Mouse (Mus musculus) forebrain, embryonic 10.5 days (tissue): ENCODE data around the gene Slc38a4. TPM values are rescaled to one million over a fixed set of nuclear protein-coding genes. Genes with fewer than 3 reads are reported as not detected.

Source experiments
- DNase-seq: peaks from one replicate; pipeline ENCODE4 v3.0.0-alpha.2; 2017; ENCODE audit warnings: low spot score; ENCODE audit errors: extremely low spot score
- H3K27ac ChIP-seq: fragments of 300-500 bp; sonication (generic); 2 replicates; pipeline ENCODE4 v1.5.1; 2016; ENCODE audit warnings: mild to moderate bottlenecking
- H3K27me3 ChIP-seq: fragments of 300-500 bp; sonication (generic); 2 replicates; pipeline ENCODE4 v1.6.1; 2016; ENCODE audit warnings: mild to moderate bottlenecking; ENCODE audit not compliant: poor library complexity, severe bottlenecking
- H3K36me3 ChIP-seq: fragments of 300-500 bp; sonication (generic); replicated peaks from 2 replicates; pipeline ENCODE4 v1.6.1; 2016; ENCODE audit warnings: mild to moderate bottlenecking, moderate library complexity
- H3K4me1 ChIP-seq: fragments of 300-500 bp; sonication (generic); 2 replicates; pipeline ENCODE4 v1.6.1; 2016
- H3K4me3 ChIP-seq: fragments of 300-500 bp; sonication (generic); 2 replicates; pipeline ENCODE4 v1.5.1; 2016; ENCODE audit warnings: mild to moderate bottlenecking, moderate library complexity
- H3K9me3 ChIP-seq: fragments of 300-500 bp; sonication (generic); 2 replicates; pipeline ENCODE4 v1.6.1; 2016; ENCODE audit warnings: mild to moderate bottlenecking, moderate library complexity
- WGBS: fragments of 180-500 bp; shearing (Covaris S2); methylation state at CpG from one replicate; pipeline ENCODE4 v1.1.7; 2016; 5-methylcytosine and 5-hydroxymethylcytosine counted together
- polyA plus RNA-seq: library from polyadenylated mRNA; unstranded; fragments of >200 nt; fragmentation: Nextera tagmentation; extraction: Ambion mirVana; gene quantifications from 2 replicates; pipeline ENCODE4 v1.2.1, GENCODE M21; 2016

Gene Slc38a4
- polyA plus RNA-seq, 1 experiment from 2014 or later = 31.2 TPM

- no peaks in the 10 kb centered on the region for H3K36me3 ChIP-seq
- no peak for DNase-seq
- no peak overlapping the region for H3K27ac ChIP-seq
- H3K4me1 ChIP-seq = no peaks in the 10 kb centered on the region; the same call in 1 of the 2 replicates
- no peaks in the 10 kb centered on the region for H3K27me3 ChIP-seq
- WGBS = 80% methylated on average over 8 of the region's 8 CpGs
- H3K9me3 ChIP-seq = no peaks in the 10 kb centered on the region
- H3K4me3 ChIP-seq = no peak overlapping the region
These were observed 11.8 kb upstream of the Slc38a4 start for GRCm38 (mm10) chr15:97067340-97068136.

- Histone ChIP-seq H3K36me3 (no peaks in the 10 kb centered on the region), H3K27me3 (no peaks in the 10 kb centered on the region), H3K4me3 (no peak overlapping the region), H3K27ac (no peak overlapping the region), H3K9me3 (no peaks in the 10 kb centered on the region), H3K4me1 (no peaks in the 10 kb centered on the region)
- no peak for DNase-seq
- 83% methylated on average over 5 of the region's 5 CpGs for WGBS
These were observed 11.2 kb upstream of the Slc38a4 start for GRCm38 (mm10) chr15:97066937-97067336.

DNA sequence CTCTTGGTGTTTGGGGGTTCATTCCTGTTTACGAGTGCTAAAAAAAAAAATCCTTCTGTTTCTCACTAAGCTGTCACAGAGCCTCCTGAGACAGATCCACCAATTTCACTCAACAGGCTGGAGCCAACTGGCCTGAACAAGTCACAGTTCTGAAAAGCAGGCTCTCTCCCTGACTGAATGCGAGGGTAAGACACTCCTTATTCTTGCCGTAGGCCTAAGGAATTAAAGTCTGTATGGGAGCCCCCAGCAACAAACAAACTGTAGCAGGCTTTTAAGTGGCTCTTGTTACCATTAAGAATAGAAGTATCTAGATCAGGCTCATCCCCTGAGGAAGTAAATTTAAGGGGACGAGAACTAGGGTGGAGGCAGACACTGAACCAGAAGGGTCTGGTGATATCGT, 7.5 kb upstream of the Slc38a4 start:
- no peak overlapping the region for H3K27ac ChIP-seq
- WGBS = 91% methylated on average over 5 of the region's 5 CpGs

GRCm38 (mm10) chr15:97060973-97061372, 5.2 kb upstream of the Slc38a4 start:
- no peak overlapping the region for H3K4me3 ChIP-seq
- no peaks in the 10 kb centered on the region for H3K27me3 ChIP-seq
- 90% methylated on average over 8 of the region's 8 CpGs for WGBS
- no peak for DNase-seq
- H3K9me3 ChIP-seq = peaks cover under 1% of the 10 kb centered on the region; the same call in 1 of the 2 replicates
- H3K27ac ChIP-seq = no peak overlapping the region
- no peaks in the 10 kb centered on the region for H3K4me1 ChIP-seq
- H3K36me3 ChIP-seq = no peaks in the 10 kb centered on the region

More for the DNA sequence above, 7.5 kb upstream of the Slc38a4 start:
- Histone ChIP-seq H3K4me1 (no peaks in the 10 kb centered on the region), H3K27me3 (no peaks in the 10 kb centered on the region), H3K36me3 (no peaks in the 10 kb centered on the region), H3K9me3 (no peaks in the 10 kb centered on the region), H3K4me3 (no peak overlapping the region)
- DNase-seq = no peak

DNA sequence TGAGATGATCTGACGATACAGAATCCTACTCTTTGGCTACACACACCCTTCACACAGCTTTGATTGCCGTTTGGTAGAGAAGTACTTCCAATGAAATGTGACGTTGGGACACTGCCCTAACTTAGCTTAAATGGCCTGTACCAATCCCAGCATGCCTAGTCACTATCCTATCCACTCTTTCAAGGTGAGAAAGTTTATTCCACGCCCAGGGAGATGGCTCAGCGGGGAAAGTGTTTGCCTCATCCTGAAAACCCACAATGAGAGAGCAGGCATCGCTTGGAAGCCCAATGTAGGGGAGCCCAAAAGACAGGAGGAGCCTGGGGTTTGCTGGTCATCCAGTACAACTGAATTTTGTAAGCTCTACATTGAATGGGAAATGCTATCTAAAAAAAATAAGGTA, 4.8 kb upstream of the Slc38a4 start:
- Histone ChIP-seq H3K27ac (no peak overlapping the region), H3K36me3 (no peaks in the 10 kb centered on the region), H3K9me3 (peaks cover 4% of the 10 kb centered on the region; the same call in 1 of the 2 replicates), H3K4me3 (no peak overlapping the region), H3K27me3 (no peaks in the 10 kb centered on the region), H3K4me1 (peaks cover under 1% of the 10 kb centered on the region; the same call in 1 of the 2 replicates)
- DNase-seq = no peak
- WGBS = 87% methylated on average over 6 of the region's 6 CpGs

DNA sequence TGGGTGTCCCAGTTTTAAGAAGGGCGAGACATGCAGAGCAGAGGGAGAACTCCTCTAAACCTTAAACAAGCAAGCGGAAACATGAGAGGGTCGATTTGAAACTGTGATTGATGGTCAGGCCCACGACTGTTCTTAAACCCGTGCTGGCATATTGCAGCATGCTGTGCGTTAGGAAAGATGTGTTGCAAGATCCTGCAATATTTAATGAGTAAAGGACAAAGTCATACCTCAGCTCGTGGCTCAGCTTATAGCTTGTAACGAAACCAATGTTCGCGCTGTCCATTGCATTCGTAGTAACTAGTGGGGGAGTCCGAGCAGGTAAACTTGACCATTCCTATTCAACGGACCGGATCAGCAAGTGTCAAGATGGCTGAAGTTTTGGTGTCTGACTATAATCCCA, 4.3 kb upstream of the Slc38a4 start:
- WGBS = 94% methylated on average over 14 of the region's 14 CpGs
- H3K4me1 ChIP-seq = peaks cover 5% of the 10 kb centered on the region; the same call in 1 of the 2 replicates
- H3K36me3 ChIP-seq = no peaks in the 10 kb centered on the region
- no peaks in the 10 kb centered on the region for H3K27me3 ChIP-seq
- H3K9me3 ChIP-seq = peaks cover 9% of the 10 kb centered on the region
- no peak for DNase-seq
- H3K27ac ChIP-seq = no peak overlapping the region
- H3K4me3 ChIP-seq = no peak overlapping the region

GRCm38 (mm10) chr15:97059071-97060041, 3.6 kb upstream of the Slc38a4 start:
- Histone ChIP-seq H3K27me3 (no peaks in the 10 kb centered on the region), H3K9me3 (peaks cover 17% of the 10 kb centered on the region), H3K4me1 (peaks cover 10% of the 10 kb centered on the region), H3K4me3 (no peak overlapping the region), H3K36me3 (no peaks in the 10 kb centered on the region), H3K27ac (no peak overlapping the region)
- no peak for DNase-seq
- 89% methylated on average over 24 of the region's 24 CpGs for WGBS

DNA sequence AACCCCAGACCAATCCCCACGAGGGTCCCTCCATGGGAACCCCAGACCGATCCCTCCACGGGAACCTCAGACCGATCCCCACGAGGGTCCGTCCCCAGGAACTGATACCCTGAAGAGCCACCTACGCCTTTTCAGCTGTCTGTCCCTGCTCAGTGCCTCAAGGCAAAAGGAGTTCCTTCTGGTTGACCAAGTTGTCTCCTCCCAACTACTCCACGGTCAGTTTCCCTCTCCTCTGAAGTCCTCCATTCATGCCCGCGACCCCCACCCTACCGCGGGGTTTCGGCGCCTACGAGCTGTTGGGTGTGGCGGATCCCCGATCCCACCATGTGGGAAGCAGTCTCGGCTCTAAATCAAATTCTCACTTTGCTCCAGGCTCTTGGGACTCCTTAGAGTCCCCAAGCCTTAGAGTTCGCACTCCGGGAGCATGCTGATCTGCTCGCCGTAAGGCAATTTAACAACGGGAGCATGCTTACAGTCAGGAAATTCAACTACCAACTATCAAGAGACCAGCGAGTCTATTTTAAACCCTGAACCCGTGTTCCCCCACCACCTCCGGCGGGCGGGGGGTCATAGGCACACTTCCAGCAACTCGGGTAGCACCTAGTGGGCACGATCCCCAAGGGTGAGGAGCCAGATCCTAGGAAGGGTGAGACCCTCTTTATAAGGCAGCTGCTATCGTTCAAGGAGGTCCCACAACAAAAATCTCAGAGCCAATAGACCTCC, 828 bp downstream of the Slc38a4 start:
- Histone ChIP-seq H3K27me3 (no peaks in the 10 kb centered on the region), H3K9me3 (peaks cover 21% of the 10 kb centered on the region), H3K27ac (peak overlapping the region; percentile 66), H3K4me3 (peak overlapping the region; percentile 50), H3K4me1 (peaks cover 20% of the 10 kb centered on the region), H3K36me3 (no peaks in the 10 kb centered on the region)
- DNase-seq = no peak
- WGBS = 42% methylated on average over 31 of the region's 31 CpGs

DNA sequence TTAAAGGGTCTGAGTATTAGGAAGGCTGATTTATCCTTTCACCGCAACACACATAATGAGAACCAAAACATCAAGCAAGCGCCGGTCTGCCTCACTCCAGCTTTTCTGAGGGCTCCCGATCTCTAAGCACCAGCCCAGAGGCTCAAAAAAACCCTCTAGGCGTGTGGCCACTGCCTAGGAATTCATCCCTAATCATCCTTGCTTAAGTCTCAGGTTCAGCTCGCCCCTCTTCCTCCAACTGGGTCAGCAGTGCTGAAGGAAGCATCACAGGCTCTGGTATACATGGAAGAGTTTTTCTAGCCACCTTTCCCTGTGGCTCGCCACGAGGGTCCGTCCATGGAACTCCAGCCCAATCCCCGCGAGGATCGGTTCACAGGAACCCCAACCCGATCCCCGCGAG, 1.6 kb downstream of the Slc38a4 start:
- no peak for DNase-seq
- WGBS = 52% methylated on average over 15 of the region's 15 CpGs

GRCm38 (mm10) chr15:97050436-97050835, 5.3 kb downstream of the Slc38a4 start:
- H3K27ac ChIP-seq = 0 out of 2 replicates have a peak overlapping the region, but pooled peaks have one; percentile 56
- no peaks in the 10 kb centered on the region for H3K27me3 ChIP-seq
- H3K4me3 ChIP-seq = no peak overlapping the region
- H3K9me3 ChIP-seq = peaks cover 15% of the 10 kb centered on the region
- no peaks in the 10 kb centered on the region for H3K36me3 ChIP-seq
- H3K4me1 ChIP-seq = peaks cover 27% of the 10 kb centered on the region
- no peak for DNase-seq
- WGBS = 77% methylated on average over 12 of the region's 12 CpGs

More for the DNA sequence above, 1.6 kb downstream of the Slc38a4 start:
- Histone ChIP-seq H3K9me3 (peaks cover 21% of the 10 kb centered on the region), H3K4me3 (peak overlapping the region; percentile 50), H3K27ac (peak overlapping the region; percentile 66), H3K27me3 (no peaks in the 10 kb centered on the region), H3K4me1 (peaks cover 28% of the 10 kb centered on the region), H3K36me3 (no peaks in the 10 kb centered on the region)

- peak overlapping the region; percentile 56 for H3K27ac ChIP-seq
- H3K9me3 ChIP-seq = peaks cover 11% of the 10 kb centered on the region
- peaks cover 24% of the 10 kb centered on the region for H3K4me1 ChIP-seq
- no peaks in the 10 kb centered on the region for H3K27me3 ChIP-seq
- H3K4me3 ChIP-seq = no peak overlapping the region
- no peak for DNase-seq
- no peaks in the 10 kb centered on the region for H3K36me3 ChIP-seq
- 69% methylated on average over 10 of the region's 10 CpGs for WGBS
These were observed 5.7 kb downstream of the Slc38a4 start for GRCm38 (mm10) chr15:97050011-97050410.

- Histone ChIP-seq H3K36me3 (no peaks in the 10 kb centered on the region), H3K27me3 (no peaks in the 10 kb centered on the region), H3K27ac (peak overlapping the region; percentile 56; the same call in 1 of the 2 replicates), H3K4me3 (no peak overlapping the region), H3K4me1 (peaks cover 19% of the 10 kb centered on the region), H3K9me3 (peaks cover 5% of the 10 kb centered on the region)
- WGBS = 66% methylated on average over 11 of the region's 11 CpGs
- DNase-seq = no peak
These were observed 6.4 kb downstream of the Slc38a4 start for GRCm38 (mm10) chr15:97049281-97049841.
